1 mouse cellular context compared by ENCODE assay signal in the genomic region with DNA sequence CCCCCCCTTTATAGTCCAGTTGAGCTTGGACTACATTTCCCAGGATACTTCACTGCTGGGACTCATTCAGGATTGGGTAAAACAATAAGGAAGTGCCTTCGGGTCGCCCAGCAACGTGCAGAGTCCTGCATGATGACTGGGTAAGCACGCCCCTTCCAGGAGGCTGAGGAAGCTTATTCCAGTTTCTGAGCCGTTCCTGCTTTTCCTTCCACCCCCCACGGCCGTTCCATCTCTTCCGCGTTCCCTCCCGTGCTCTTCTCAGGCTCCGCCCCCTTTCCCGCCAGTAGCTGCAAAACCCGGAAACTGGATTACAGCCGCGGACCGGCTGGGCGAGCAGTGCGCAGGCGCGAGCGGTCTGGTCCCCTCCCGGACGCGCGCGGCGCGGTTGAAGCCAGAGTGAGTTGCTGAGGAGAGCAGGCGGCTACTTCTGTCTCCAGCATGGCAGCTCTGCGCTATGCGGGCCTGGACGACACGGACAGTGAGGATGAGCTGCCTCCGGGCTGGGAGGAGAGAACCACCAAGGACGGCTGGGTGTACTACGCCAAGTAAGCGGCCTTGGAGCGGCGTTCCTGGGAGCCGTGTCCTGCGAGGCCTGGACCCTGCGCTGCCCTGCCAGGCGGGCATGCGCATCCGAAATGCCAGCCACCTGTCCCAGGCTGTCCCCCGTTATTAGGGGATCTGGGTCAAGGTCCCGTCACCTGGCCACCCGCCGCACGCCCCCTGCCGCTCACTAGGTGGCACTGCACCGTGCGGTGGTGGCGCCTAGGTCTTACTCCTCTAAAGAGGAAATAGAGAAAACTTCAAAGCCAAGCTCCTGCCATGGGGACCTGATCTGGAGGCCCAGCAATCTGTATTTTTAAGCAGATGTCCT.
TF ChIP-seq lines count a peak whose summit lies in the region.

TSS of gene Wwox (plus strand) at position 322 of the 871 bp plus-strand sequence.

TF ChIP-seq in myocyte, 11 proteins besides CTCF, POLR2A, EP300 and RAD21 (continued from another document):
- TF ChIP-seq POLR2AphosphoS2 (IDR thresholded peaks at IDR 0.05; ENCODE audit: insufficient read length, low read depth) (peak; percentile 70), MYOD1 (IDR thresholded peaks at IDR 0.05; ENCODE audit: control insufficient read depth in 1 of 3, insufficient read length in 2 of 3, low read depth in 2 of 3) (peak in 2 of 3 experiments; percentile 48 to 61), TCF12 (IDR thresholded peaks at IDR 0.05; ENCODE audit: insufficient read depth, poor library complexity, severe bottlenecking) (no peak), USF1 (IDR thresholded peaks at IDR 0.05; ENCODE audit: low read depth) (no peak), TCF3 (IDR thresholded peaks at IDR 0.05; ENCODE audit: insufficient read length, low read depth) (no peak)
